Mouse (Mus musculus): ENCODE measurements at regions not wholly inside any gene's neighbourhood (a gene's known extent, or its start where the extent isn't known, plus 50 kb on each side); places are given as distances from the start of the nearest gene placed in this dataset.
A peak's percentile ranks its signal among the peaks of the same experiment; 100 is the strongest.

DNA sequence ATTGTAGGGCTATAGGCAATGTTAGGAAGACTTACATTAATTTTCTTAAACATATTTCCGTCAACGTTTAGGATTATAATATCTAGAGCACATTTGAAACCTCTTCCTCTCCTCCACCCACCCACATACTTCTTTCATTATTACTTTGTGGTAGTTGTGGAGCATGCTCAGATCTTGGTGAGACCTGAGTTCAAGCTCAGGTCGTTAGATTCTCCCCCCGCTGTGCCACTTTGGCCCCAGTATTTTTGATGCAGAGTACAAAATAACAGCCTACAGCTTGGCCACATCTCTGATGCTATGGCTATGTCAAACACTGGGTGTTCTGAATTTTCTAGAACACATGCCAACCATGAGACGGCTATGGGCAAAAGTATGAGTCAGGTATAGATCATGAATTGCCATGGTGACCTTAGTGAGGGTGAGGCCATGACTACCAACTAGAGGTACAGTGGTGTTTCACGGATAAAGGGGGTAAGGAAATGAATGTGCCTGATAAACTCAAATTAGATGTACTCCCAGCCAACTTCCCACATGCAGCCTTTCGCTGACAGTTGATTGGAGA lies 68.5 kb upstream of the H2afz start:
- DNase-seq (ENCODE audit: low read depth, low spot score), result peak; percentile 64

DNA sequence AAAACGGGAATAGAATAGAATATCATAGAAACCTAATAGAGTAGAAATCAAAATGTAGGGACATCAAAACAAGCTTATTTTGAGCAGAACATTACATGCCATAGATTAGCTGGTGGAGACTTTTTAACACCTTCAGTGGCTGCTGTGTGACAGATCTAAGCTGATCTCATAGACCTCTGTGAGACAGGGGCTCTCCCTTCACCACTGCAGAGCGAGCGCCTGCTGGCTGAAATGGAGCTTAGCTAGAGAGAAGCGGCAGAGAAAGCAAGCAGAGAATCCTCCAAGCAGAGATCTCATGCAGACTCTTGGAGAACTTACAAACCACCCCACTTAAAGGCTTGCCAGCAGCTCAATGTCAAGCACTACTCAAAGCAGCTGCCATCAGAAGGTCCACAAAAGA lies 65.5 kb upstream of the H2afz start:
- DNase-seq (ENCODE audit: low read depth, low spot score), result peak; percentile 59

DNA sequence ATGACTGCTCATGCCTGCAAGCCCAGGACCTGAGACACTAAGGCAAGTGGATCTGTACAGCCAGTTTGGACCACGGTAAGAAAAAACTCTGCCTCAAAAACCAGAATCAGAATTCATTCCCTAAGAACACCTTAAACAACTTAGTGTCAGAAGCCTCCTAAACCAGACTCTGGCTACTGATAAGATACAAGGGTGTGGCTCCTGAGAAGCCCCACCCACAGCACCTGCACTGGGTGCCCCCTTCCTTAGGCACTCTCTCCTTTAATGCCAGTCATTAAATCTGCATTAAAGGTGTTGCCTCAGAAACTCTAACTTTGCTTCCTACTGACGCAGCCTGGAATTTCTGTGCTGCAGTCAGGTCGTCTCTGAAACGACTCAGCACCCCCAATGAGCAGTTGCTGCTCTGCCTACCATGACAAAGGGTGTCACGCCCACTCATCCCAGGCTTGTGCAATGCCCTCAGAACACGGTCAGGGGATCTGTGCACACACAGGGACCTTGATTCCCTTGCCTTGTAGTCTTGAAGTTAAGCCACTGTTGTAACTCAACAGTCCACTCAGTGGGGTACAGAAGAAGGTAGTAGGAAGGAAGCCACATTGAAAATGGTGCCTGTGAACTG lies 62.8 kb upstream of the H2afz start:
- no peak for DNase-seq (ENCODE audit: low read depth, low spot score)

DNA sequence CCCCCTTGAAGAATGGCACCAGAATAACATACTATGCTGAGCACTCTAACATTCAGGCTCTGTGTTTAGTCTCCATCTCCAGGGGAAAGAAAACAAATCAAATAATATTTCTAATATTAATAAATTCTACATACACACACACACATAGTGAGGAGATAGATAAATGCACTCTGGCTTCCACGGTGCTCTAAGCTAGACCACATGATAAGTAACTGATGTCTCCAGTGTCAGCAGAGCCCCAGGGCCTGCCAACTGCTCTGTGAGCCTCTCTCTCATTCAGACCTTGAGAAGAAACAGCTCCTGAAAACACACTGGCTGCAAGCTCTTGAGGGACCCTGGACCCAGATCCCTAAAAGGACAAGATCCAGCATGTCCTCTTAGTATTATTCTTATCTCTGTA lies 56.9 kb upstream of the H2afz start:
- DNase-seq (ENCODE audit: low read depth, low spot score), result no peak

DNA sequence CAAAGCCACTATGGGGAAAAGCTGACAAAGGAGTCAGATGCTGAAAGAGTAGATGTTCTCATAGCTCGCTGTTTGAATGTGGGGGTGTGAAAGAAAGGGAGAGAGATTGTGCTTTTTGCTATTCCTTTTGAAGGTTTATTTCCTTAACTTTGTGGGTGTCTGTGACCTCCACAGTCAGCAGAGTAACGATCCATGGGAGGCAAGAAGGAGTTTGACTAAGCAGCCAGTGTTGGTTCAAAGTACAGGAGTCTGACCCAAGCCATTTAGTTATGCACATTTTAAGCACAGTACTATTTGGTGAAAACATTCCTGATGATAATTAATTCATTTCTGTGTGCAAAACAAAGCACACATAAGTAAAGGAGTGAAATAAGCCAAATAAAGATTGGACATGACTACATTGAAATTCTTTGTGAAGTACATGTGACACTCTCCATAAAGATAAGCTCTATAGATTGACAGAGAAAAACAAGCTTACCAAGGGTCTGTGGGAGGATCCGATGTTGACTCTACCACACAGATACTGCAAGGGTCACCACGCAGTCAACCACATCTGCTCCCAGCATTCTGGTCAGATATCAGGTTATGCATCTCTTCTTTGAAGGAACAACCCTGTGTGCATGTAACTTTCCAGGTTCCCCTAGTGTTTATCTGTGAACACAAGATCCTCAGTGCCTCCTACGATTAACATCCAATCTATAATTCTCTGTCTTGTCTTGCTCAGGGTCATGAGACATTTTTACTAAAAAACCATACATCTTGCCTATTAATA lies 56.2 kb upstream of the H2afz start:
- DNase-seq (ENCODE audit: low read depth, low spot score), result no peak

DNA sequence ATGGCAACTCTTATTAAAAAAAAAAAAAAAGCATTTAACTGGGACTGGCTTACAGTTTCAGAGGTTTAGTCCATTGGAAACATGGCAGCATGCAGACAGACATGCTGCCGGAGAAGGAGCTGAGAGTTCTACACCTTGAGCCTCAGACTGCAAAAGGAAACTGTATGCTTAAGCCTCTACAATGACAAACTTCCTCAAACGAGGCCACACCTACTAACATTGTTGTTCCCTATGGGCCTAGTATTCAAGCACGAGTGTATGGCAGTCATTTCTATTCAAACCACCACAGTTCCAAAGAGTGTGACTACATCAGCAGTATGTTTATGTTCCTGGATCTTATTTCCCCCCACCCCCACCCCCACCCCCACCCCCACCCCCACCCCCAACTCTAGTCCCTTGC lies 54.2 kb upstream of the H2afz start:
- DNase-seq (ENCODE audit: low read depth, low spot score), result peak; percentile 45

Data from CD4-positive, CD25-positive, alpha-beta regulatory T cell, adult 2 months (primary cell).